Mouse (Mus musculus) intestine, embryonic 16.5 days (tissue): Measurements from ENCODE around the gene Gm42674. TPM values are rescaled to one million over a fixed set of nuclear protein-coding genes. Genes with fewer than 3 reads are reported as not detected.

Source experiments
- ATAC-seq: fragments of 200-750 bp; cut with Nextera tagmentation; 2 replicates; pipeline ENCODE4 v1.8.0; 2017; ENCODE audit warnings: moderate TSS enrichment, moderate library complexity
- H3K27ac ChIP-seq: fragments of 300-500 bp; sonication (generic); 2 replicates; pipeline ENCODE4 v1.5.1; 2014; ENCODE audit warnings: mild to moderate bottlenecking, low read length
- H3K27me3 ChIP-seq: fragments of 300-500 bp; sonication (generic); replicated peaks from 2 replicates; pipeline ENCODE4 v1.6.1; 2014; ENCODE audit warnings: low read length, control low read depth, mixed read lengths; ENCODE audit not compliant: control insufficient read depth, insufficient read depth
- H3K36me3 ChIP-seq: fragments of 300-500 bp; sonication (generic); 2 replicates; pipeline ENCODE4 v1.6.1; 2014; ENCODE audit warnings: low read length, control low read depth; ENCODE audit not compliant: control insufficient read depth, insufficient read depth
- H3K4me1 ChIP-seq: fragments of 300-500 bp; sonication (generic); 2 replicates; pipeline ENCODE4 v1.6.1; 2014; ENCODE audit warnings: low read length, control low read depth, mixed read lengths; ENCODE audit not compliant: control insufficient read depth, insufficient read depth
- H3K4me2 ChIP-seq: fragments of 300-500 bp; sonication (generic); 2 replicates; pipeline ENCODE4 v1.6.1; 2014; ENCODE audit warnings: low read depth, low read length, control low read depth
- H3K4me3 ChIP-seq: fragments of 300-500 bp; sonication (generic); 2 replicates; pipeline ENCODE4 v1.5.1; 2014; ENCODE audit warnings: mild to moderate bottlenecking, low read length
- H3K9ac ChIP-seq: fragments of 300-500 bp; sonication (generic); 2 replicates; pipeline ENCODE4 v1.6.1; 2014; ENCODE audit warnings: low read depth, low read length
- H3K9me3 ChIP-seq: fragments of 300-500 bp; sonication (generic); 2 replicates; pipeline ENCODE4 v1.6.1; 2016; ENCODE audit warnings: low read length, control low read depth; ENCODE audit not compliant: control insufficient read depth
- WGBS: fragments of 180-500 bp; shearing (Covaris S2); extraction: QIAGEN DNeasy Blood & Tissue Kit; methylation state at CpG from one replicate; pipeline ENCODE4 v1.1.7; 2014; 5-methylcytosine and 5-hydroxymethylcytosine counted together
- polyA plus RNA-seq: library from polyadenylated mRNA; unstranded; fragments of >200 nt; fragmentation: Nextera tagmentation; extraction: Ambion mirVana; gene quantifications from 2 replicates; pipeline ENCODE4 v1.2.1, GENCODE M21; 2015

Gm42674 gene
- polyA plus RNA-seq, 1 experiment from 2014 or later = not detected

DNA sequence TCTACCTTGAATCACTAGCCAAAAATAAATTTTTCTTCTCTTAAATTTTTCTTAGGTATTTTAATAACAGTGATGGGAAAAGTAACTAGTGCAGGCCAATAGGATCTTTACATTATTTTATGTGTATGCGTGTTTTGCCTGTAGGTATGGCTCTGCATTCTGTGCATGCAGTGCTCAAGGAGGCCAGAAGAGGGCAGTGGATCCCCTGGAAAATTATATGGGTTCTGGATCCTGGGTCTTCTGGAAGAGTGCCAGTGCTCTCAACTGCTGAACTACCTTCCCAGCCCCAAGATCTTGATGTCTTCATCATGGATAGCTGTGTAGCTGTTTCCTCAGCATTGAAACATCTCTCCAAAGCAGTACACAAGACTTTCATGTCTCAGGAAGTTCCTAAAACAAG lies 19.5 kb upstream of the Gm42674 start:
- Histone ChIP-seq H3K4me2 (no peak overlapping the region), H3K9me3 (no peaks in the 10 kb centered on the region), H3K9ac (no peak overlapping the region), H3K4me3 (no peak overlapping the region), H3K36me3 (no peaks in the 10 kb centered on the region), H3K4me1 (peaks cover 35% of the 10 kb centered on the region), H3K27ac (no peak overlapping the region), H3K27me3 (no peaks in the 10 kb centered on the region)
- ATAC-seq = no peak
- WGBS = 100% methylated on average over 1 of the region's 1 CpGs

DNA sequence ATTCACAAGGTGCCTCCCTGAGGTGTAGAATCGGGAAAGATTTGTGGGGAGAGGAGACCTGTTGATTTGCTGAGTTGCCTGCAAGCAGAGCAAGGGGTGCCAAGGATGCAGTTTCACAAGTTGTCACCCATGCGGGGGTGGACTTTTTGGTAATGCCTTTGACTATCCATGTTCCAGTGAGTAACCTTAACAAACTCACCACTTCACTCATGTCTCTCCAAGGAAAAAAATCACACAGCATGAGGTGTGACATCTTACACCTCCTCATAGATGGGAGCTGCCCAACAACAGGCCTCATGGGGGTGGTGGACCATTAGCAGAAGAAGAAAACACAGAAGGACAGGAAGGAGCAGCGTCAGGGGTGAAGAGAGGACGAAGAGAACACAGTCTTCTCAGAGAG lies 19.1 kb upstream of the Gm42674 start:
- Histone ChIP-seq H3K9me3 (no peaks in the 10 kb centered on the region), H3K4me3 (no peak overlapping the region), H3K4me1 (peaks cover 37% of the 10 kb centered on the region), H3K4me2 (no peak overlapping the region), H3K27me3 (no peaks in the 10 kb centered on the region), H3K27ac (no peak overlapping the region), H3K36me3 (no peaks in the 10 kb centered on the region), H3K9ac (no peak overlapping the region)
- no peak for ATAC-seq
- 90% methylated on average over 4 of the region's 4 CpGs for WGBS

DNA sequence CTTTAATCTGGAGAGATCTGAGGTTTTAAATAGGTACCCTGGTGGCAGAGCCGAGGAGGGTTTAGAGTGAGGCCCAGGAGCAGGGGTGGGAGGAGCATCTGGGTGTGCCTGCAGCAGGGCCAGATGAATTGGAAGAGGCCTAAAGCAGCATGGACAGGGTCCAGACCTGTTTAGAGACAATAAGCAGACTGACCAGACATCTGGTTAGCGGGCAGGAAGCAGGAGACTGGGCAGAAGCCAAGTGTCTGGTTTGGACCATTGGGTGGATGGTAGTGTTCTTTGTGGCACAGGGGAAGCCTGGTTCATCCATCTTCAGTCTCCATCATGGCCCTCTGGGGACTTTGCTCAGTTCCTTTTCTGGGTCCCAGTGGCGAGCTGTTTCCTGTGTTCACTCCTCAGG lies 17.8 kb upstream of the Gm42674 start:
- no peak overlapping the region for H3K4me3 ChIP-seq
- WGBS = 36% methylated on average over 3 of the region's 3 CpGs
- H3K4me2 ChIP-seq = no peak overlapping the region
- no peaks in the 10 kb centered on the region for H3K27me3 ChIP-seq
- ATAC-seq = peak; percentile 19; the same call in 1 of the 2 replicates
- peak overlapping the region; percentile 20 for H3K27ac ChIP-seq
- no peaks in the 10 kb centered on the region for H3K36me3 ChIP-seq
- H3K9ac ChIP-seq = no peak overlapping the region
- peaks cover 41% of the 10 kb centered on the region for H3K4me1 ChIP-seq
- no peaks in the 10 kb centered on the region for H3K9me3 ChIP-seq

DNA sequence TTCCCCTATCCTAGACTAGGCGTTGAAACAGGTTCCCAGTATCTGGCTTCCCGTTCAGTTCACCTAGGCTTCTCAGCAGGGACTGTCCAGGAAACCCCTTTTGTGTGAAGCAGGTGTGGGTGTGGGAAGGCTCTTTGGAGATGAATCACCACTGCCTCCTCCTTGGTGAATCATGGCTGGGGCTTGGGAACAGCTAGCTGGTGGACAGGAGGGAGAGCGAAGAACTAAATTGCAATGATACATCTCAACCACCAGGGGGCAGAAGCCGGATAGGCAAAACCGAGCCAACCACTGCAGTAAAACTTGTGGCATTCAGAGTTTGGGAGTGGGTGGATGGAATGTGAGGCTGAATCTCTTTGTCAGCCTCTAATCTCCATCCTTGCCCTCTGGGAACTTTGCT lies 16.1 kb upstream of the Gm42674 start:
- H3K36me3 ChIP-seq = no peaks in the 10 kb centered on the region
- H3K4me1 ChIP-seq = peaks cover 41% of the 10 kb centered on the region
- no peaks in the 10 kb centered on the region for H3K27me3 ChIP-seq
- peak overlapping the region; percentile 37; the same call in 1 of the 2 replicates for H3K27ac ChIP-seq
- no peak overlapping the region for H3K4me3 ChIP-seq
- 21% methylated on average over 5 of the region's 5 CpGs for WGBS
- H3K9ac ChIP-seq = no peak overlapping the region
- no peaks in the 10 kb centered on the region for H3K9me3 ChIP-seq
- ATAC-seq = peak; percentile 54
- H3K4me2 ChIP-seq = no peak overlapping the region

DNA sequence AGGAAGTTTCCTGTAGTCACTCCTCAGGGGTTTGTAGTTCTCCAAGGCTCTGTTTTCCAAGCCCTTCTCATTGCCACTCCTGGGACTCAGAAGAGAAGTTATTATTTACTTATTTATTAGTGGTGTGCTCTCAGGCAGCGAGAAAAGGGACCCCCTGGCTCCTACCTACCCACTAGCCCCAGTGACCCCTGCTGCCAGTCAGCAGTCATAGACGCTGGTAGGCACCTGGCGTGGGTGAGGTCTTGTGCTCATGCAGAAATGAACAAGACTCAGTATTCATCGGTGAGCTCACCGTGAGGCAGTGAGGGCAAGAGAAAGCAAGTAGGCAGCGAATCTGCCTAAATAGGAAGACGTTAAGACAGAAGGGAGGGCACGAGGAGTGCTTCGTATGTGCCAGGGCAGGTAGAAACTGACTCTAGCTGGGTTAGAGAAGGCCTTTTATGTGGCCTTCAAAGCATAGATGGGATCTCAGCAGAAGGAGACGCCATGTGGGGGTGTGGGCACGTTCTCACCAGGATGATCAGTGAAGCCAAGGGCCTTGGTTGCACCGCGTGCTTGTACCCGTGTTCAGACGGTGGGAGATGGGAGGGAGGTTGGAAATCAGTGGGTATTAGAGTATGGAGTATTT lies 15.6 kb upstream of the Gm42674 start:
- ATAC-seq = no peak
- Histone ChIP-seq H3K27ac (peak overlapping the region; percentile 88), H3K27me3 (no peaks in the 10 kb centered on the region), H3K4me1 (peaks cover 41% of the 10 kb centered on the region), H3K4me2 (no peak overlapping the region), H3K4me3 (no peak overlapping the region), H3K36me3 (no peaks in the 10 kb centered on the region), H3K9ac (no peak overlapping the region), H3K9me3 (no peaks in the 10 kb centered on the region)
- 83% methylated on average over 15 of the region's 15 CpGs for WGBS

DNA sequence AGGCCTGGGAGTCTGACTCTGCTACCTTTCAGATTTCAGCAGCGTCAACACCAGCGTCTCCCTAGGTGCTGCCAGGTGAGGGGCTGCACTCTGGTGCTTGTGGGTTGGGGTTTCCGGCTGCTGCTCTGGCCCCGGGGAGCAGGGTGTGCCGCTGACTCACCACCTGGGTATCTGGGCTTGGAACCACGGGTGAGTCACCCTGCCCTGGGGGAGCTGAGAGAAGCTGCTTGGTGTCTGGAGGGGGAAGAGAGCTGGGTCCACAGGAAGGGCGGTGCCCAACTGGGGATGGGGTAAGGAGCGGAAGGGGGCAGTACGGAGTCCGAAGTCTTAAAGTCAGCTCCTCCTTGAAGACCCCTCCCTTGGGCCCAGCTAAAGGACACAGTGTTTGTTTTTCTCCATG lies 14.8 kb upstream of the Gm42674 start:
- Histone ChIP-seq H3K4me2 (no peak overlapping the region), H3K9ac (no peak overlapping the region), H3K36me3 (no peaks in the 10 kb centered on the region), H3K27ac (peak overlapping the region; percentile 88), H3K4me1 (peaks cover 41% of the 10 kb centered on the region), H3K27me3 (no peaks in the 10 kb centered on the region), H3K4me3 (no peak overlapping the region), H3K9me3 (no peaks in the 10 kb centered on the region)
- 36% methylated on average over 10 of the region's 10 CpGs for WGBS
- peak; percentile 90 for ATAC-seq

DNA sequence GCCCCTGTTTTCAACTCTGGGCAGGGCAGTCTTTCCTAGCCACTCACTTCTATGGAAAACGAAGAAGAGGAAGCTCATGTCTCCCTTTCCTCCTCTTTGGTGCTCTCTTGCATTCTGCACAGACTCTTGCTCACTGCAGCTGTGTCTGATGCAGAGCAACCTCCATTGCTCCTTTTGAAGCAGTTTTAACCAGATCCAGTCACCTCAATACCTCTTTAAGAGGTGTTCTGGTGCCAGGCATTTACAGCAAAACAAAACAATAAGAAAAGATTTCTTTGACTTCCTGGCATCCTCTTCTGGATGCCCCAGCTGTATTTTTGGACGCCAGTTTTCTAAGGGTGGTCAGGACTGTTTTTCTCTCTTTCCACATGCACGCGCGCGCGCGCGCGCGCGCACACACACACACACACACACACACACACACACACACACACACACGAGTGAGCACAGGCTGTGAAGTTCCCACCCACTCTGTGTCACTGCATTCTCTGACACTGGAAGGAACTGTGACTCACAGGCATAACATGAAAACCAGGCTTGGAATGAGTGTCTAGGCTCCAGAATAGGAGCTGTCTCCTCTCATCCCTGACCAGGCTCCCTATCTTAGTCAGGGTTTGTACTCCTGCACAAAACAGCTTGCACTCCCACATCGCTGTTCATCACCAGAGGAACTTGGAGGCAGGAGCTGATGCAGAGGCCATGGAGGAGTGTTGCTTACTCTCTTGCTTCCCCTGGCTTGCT lies 14.2 kb upstream of the Gm42674 start:
- no peak overlapping the region for H3K4me2 ChIP-seq
- ATAC-seq = no peak; the same call in 1 of the 2 replicates

DNA sequence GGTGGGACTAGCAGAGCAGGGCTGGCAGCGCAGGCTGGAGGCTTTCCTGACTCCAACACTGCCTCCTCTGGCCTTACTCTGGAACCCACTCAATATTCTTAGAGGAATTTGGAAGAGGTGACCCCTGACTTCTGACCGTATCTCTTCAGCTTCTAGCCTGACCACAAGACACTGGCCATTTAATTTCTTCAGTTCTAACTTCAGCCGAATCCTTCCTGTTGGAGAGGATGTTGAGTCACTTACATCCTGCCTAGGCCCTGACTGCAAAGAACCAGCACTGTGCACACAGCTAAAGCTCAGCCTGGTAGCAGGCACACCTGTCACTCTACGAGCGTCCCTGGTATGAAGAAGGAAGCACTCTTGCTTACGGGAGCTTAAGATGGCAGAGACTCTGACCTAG lies 12.3 kb upstream of the Gm42674 start:
- Histone ChIP-seq H3K4me2 (no peak overlapping the region), H3K4me3 (no peak overlapping the region), H3K9me3 (no peaks in the 10 kb centered on the region), H3K27me3 (no peaks in the 10 kb centered on the region), H3K36me3 (no peaks in the 10 kb centered on the region), H3K9ac (no peak overlapping the region), H3K27ac (no peak overlapping the region), H3K4me1 (peaks cover 29% of the 10 kb centered on the region)
- no peak for ATAC-seq
- 77% methylated on average over 6 of the region's 6 CpGs for WGBS

More for the DNA sequence above, 14.2 kb upstream of the Gm42674 start:
- Histone ChIP-seq H3K9me3 (no peaks in the 10 kb centered on the region), H3K9ac (no peak overlapping the region), H3K4me3 (no peak overlapping the region), H3K4me1 (peaks cover 41% of the 10 kb centered on the region), H3K36me3 (no peaks in the 10 kb centered on the region), H3K27me3 (no peaks in the 10 kb centered on the region), H3K27ac (peak overlapping the region; percentile 88)
- 82% methylated on average over 14 of the region's 14 CpGs for WGBS

DNA sequence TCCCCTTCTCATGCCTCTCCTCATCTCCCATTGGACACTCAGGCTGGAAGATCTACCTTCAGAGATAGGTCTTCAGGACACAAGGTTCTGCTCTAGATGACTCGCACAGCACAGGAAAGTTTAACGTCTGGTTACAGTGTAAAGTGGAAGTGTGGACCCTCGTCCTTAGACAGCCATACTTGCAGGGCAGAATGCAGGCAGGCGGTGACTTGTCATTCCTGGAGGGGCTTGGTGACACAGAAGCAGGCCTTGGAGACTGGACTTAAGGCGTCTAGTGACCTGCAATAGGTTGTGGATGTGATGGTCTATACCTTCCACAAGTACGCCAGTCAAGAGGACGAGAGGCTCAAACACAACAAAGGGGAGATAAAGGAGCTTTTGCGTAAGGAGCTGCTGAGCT lies 11.8 kb upstream of the Gm42674 start, which contains the start of gene S100a2:
TSS of gene S100a2 (plus strand) at position 301 of the 400 bp plus-strand sequence.
- ATAC-seq = no peak
- Histone ChIP-seq H3K4me1 (peaks cover 25% of the 10 kb centered on the region), H3K27ac (no peak within 1 kb of the TSS), H3K27me3 (no peaks in the 10 kb centered on the region), H3K4me2 (no peak within 1 kb of the TSS), H3K9ac (no peak within 1 kb of the TSS), H3K9me3 (no peaks in the 10 kb centered on the region), H3K36me3 (no peaks in the 10 kb centered on the region), H3K4me3 (no peak within 1 kb of the TSS)
- 87% methylated on average over 8 of the region's 8 CpGs for WGBS
